Mouse (Mus musculus) retina, embryonic 14.5 days (tissue): Measurements from ENCODE around the gene Slc29a4.

ENCODE experiments used
- DNase-seq: peaks from one replicate; pipeline ENCODE4 v3.0.0-alpha.2; 2015; ENCODE audit warnings: low spot score

Slc29a4 gene

DNA sequence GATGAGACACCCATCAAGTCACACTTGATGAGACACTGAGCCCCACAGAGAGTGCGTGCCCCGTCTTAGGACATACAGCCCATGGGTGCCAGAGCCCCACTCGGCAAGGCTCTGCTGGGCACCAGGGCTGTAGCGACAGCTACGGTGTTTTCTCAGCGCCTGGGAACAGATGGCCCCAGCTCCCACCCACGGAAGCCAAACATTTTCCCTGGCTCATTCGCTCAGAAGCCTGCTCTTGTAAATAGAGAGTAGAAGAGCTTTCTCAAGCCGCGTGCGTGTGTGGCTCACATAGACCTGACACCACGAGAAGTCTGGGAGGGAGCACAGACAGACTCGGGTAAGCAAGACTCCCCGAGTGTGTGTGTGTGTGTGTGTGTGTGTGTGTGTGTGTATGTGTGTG is at the start of gene Slc29a4:
Gene Slc29a4 (plus strand): TSS at position 265 of the 400 bp plus-strand sequence.
- DNase-seq = no peak

DNA sequence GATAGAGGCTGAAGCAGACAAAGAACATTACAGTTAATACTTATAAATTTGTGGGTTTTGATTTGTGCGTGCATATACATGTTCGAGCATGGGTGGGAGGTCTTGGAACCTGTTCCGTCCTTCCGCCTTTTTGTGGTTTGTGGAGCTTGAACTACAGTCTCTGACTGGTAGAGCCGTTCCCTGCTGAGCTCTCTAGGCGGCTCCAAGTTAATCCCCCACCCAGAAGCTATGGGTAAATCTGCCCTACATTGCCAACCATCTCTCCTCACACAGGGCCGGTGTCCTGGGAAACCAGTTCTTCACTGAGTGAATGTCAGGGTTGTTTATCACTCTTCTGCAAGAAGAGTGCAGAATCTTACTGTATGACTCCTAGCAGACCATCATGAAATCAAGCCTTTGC is 44.1 kb upstream of the Slc29a4 start:
- DNase-seq = no peak

DNA sequence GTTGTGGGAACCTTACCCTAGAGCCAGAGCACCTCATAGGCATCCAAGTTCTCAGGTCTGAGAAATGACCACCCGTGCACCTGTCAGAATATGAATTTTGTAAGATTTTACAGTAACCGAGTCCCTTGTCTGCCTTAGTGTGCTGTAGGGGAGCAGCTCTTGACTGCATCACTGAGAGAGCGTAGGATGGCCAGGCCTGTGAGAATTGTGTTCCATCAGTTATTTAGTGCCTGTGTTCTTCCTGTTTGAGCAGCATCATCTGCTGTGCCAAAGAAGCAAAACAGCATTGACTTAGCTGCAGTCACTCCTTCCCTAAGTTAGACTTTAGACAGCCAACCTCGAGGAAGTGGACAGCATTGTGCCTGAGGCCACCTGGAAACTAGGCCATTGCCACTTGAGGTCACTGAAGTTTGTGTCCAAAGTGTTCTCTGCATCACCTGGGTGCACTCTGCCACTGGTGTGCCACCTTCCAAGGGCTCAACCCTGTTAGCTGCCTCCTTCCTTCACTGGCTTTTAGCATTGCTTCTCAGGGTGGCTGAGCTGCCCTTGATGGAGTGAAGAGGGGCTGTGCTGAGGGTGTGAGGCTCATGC is 42.8 kb upstream of the Slc29a4 start:
- no peak for DNase-seq

DNA sequence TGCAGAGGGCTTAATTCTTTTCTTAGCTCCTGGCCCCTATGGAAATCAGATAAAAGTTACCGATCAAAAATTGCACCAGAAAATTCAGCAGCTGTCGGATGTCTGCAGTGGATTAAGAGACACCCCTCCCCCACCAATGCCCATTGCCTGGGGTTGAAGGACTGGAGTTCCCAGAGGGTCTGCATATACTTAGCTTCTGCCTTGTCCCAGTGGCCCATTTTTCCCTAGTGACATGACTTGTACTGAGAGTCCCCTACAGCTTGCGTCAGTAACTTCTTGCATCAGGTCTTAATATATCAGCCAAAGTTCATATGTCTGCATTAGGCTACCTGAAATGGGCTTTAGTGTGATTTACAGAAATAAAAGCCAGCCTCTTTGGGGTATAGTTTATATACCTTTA is 41.9 kb upstream of the Slc29a4 start:
- peak; percentile 38 for DNase-seq

DNA sequence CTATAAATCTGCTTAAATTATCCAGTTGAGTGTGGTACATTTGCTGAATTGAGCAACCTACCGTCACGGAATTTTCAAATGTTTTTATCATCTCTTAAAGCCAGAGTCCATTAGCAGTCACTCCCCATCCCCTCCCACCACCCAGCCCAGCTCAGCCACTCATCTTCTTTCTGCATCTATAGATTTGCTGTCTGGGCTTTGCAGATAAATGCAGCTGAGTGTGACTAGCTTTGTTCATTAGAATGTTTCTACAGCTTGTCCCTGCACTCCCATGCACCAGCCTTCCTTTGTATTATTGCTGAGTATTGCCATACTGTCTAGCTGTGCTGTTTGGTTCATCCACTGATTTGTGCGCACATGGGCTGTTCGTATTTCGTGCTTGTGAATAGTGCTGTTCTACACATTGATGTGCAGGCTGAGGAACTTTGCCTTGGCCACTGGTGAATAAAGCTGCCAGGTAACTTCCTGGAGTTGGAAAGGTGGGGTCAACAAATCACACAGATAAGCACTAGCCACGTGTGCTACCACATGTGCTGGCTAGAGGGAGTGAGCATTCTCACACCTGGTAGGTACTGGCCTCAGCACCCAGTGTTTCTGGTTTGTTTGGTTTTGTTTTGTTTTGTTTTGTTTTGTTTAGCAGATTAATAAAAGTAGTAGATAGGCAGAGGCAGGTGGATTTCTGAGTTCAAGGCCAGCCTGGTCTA is 41.4 kb upstream of the Slc29a4 start:
- DNase-seq = no peak

DNA sequence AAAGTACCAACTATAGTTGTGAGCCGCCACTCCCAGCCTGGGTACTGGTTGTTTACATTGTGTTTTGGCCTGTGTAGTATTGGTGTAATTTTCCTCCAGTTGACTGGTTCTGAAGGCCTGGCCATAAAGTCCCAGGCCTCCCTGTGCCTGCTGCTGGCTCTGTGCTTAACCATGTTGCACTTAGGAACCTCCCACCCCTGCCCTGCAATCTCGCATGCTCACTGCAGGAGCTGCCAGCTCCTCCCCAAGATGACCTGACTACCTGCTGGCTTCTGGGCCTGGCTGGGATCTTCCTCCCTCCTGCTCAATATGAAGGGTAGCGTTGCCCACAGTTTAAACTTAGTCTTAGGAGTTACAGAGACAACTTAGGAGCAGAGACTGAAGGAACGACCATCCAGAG is 40.0 kb upstream of the Slc29a4 start:
- DNase-seq = no peak

DNA sequence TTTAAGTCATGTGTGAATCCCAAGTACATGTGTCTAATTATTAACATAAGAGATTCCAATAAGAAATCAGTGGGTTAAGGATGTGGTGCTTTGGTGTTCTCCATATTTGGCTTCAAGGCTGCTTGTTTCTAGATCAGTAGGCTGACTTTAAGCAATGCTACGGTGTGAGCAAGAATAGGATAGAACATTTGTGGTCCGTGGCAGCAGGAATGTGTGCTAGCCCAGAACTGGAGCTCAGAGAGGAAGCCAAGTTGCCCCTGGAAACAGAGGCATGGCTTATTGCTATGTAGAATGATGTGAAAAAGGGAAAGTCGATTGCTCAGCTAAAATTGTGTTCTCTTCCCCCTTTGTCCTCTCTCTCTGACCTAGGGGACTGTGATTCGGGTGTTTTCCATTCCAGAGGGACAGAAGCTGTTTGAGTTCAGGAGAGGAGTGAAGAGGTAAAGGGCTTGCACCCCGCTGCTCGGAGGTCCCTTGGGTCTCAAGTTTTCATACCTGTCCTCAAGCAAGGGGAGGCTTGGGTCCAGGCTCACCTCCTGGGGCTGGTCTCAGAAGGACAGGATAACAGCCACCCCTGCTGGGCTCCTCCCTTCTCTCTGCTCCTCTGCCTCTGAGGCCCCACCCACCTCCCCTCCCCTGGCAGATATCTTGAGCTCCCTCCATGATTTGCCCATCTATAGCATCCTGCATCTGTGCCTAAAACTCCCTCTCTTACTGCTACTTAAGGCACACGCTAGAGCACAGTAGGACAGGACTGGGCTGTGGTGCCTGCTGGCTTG is 31.5 kb upstream of the Slc29a4 start:
- DNase-seq = no peak

DNA sequence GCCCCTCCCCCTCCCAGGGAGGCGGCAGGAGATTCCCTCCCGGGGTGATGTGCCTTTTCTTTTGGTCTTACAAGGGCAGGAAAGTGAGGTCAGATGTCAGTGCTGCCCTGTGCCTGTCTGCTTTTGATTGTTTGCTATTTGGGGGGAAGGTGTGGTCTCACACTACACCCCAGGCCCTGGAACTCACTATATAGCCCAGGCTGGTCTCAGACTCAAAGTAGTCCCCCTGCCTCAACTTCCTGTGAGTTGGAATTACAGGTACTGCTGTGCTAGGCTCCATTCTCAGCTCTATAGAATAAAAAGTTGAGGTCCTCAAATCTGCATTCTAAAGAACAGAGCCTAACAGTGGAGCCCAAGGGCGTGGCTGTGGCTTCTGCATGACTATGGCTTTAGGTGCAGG is 24.4 kb upstream of the Slc29a4 start:
- DNase-seq = no peak

DNA sequence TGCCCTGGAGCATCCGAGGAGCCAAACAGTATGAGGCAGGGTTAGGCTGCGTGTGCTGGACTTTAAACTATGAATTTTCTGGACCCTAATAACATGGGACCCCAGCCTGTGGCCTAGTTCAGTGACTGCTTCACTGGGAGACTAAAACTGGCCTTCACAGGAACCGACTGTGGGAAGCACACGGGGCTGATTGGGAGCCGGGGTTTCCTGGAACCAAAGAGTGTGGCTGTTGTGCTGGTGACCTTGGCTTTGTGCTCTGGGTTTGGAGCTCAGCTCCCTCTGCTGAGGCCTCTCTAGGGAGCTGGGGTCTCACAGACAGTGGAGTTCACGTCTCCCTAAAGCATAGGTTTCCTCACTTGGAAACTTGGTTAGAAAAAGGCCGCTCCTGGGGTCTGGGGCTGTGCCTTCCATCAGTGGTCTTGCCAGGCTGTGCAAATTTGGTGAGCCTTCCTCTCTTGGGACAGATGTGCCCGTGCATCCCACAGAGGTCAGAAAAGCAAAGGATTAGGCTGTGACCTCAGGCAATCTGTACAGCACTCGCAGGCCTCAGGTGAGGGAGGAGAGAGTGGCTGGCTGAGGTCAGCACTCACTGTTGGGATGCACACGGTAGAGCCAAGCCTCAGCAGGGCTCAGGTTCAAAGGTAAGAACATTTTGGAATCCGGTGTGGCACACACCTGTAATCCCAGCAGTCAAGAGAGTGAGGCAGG is 23.6 kb upstream of the Slc29a4 start:
- DNase-seq = no peak

DNA sequence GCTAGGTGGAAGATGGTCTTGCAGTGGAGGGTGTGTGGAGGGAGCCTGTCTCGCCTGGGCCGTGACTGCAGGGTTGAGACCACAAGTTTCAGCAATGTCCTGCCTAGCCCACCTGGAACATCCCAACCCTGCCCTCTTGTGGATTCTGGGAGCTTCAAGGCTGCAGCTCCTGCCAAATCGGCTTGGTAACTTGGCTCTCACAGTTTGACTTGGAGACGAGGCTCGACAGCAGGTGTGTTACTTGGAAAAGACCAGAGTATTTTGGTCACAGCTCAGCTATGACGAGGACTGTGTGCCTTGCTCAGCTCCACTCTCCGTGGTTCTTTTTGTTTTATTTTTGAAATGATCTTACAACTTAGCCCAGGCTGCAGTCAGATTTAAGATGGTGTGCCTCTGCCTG is 22.6 kb upstream of the Slc29a4 start:
- no peak for DNase-seq

DNA sequence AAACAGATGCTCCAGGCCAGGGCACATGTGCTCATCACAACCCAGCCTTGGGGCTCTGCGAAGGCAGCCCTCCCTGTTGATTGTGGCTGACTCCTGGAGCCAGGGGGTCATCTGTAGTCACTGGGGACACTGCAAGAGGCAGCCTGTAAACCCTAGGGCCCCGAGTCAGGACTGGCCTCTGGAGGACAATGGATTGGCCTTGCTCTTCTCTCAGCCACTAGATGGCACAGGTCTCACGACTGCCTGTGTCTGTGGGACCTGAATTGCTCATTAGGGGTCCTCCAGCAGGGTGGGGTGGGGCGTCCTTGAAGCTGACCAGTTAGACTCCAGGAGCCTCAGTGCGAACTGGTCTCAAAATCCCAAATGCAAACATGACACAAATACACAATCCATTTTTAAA is 19.2 kb upstream of the Slc29a4 start:
- peak; percentile 61 for DNase-seq

DNA sequence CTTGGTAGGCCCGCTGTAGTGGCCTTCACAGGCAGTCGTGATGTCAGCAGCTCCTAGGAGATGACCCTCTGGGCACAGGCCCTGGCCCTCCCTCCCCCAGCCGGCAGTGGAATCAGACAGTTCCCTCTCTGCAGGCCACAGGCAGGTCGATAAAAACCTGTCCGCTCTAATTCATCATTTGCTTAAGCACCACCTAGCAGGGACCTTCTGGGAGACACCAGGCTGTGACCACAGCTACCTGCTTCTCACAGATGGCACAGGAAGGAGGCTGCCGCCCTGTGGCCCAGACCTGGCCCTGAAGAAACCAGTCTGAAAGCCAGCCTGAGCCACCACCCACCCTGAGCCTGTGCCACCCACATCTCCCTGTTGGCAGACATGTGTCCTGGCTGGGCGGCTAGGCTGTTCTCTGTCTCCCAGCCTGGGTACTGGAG is 14.2 kb upstream of the Slc29a4 start:
- peak; percentile 67 for DNase-seq

DNA sequence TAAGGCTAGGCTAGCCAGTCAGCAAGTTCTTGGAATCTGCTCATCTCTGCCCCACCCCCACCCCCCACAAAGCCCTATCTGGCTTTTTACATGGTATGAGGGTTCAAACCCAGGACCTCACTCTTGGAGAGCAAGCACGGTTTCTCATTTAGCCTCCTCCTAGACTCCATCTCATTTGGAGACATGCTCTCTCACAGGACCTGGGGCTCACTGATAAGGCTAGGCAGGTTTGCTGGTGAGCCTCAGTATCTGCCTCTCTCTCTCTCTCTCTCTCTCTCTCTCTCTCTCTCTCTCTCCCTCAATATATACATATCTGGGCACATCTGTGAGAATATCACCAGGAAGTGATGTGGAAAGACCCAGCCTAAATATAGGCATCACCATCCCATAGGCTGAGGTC is 13.2 kb upstream of the Slc29a4 start:
- DNase-seq = no peak

DNA sequence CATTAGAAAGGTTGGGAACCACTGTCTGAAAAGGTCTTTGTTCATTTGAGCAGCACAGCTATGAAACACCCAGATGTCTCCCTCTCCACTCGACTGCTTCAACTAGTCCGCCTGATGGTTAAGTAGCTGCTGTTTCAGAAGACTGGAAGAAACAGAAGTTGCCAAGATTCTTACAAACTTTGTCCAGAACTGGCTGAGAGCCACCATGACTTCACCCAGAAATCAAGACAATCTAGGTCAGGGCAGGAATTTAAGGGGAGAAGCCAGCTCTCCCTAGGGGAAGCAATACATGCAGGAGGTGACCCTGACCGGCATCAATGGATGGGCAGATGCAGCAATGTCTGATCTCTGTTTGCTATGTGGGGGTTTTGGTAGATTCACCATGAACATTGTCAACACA is 10.4 kb upstream of the Slc29a4 start:
- no peak for DNase-seq

DNA sequence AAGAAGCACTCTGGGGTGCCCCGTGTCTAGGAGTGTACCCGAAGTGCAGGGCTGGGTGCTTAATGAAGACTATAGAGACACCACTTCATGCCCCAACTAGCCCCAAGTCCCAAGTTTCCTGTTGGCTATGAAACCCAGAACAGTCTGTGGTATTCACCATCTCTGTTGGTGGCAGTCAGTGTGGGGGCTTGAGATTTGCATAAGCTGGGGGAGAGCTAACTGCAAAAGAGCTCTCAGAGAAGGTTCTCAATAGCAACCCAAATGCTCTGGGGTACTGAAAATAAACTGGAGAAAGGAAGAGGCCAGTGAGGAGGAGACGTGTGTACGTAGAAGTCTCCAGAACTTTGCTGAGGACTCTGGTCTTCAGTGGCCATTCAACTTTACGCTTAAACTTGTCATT is 9.8 kb upstream of the Slc29a4 start:
- DNase-seq = no peak

DNA sequence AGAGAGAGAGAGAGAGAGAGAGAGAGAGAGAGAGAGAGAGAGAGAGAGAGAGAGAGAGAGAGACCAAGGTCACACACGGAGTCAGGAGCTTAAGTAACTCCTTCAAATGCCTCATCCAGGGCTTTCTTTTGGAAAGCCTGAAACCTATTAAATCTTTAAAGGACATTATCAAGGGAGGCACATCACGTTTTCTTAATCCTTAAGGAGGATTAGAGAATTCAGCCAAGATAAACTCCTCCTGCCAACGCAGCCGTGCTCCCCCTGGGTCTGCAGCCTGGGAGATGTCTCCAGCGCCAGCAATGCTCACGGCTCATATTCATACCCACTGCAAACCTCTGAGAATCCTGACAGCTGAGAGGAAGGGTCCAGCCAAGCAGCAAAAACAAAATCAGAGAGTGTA is 3.4 kb upstream of the Slc29a4 start:
- DNase-seq = peak; percentile 32

DNA sequence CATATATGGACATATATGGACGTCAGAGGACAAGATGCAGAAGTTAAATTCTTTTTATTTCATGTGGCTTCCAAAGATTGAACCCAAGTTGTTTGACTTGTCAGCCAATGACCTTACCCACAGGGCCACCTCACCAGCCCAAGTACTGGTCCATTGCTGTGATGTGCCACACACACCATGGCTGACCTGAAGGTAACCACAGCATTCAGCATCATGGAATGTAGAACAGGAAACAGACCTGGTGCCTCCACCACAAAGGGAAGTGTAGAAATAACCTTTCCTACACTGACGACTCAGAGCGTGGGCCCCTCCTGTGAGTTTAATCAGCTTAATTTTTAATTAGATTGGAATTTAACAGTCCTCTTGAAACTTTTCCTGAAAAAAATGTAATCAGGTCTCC is 2.0 kb upstream of the Slc29a4 start:
- DNase-seq = no peak

DNA sequence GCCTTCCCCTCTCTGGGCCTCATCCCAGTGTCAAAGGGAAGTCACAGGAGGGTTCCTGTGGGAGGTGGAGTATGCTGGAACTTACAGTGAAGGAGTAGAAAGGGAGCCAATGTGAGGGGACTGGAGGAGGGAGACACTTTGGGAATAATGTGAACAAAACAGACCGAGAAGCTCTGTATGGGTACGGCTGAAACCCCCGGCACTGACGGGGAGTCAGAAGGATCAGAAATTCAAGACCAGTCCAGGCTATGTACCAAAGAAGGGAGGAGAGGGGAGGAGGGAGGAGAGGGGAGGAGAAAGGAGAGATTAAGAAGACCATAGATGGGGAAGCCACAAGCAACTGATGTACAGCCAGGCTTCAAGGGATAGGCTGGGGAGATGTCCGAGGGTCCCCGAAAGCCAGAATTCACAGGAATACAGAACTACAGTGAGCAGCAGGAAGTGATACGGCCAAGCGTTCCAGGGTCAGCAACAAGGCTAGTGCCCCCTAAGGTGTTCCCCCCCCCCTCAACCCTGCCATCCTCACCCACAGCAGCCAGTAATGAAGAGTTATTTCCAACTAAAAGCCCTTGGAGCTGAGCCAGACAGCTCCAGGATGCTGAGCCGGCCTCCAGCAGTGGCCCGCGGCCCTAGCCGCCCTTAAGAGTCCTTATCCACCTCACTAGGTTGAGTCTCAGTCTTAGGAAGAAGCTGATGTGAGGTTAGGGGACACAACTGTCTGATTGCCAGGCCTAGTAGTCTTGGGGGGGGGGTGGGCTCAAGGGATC is 842 bp downstream of the Slc29a4 start:
- no peak for DNase-seq

DNA sequence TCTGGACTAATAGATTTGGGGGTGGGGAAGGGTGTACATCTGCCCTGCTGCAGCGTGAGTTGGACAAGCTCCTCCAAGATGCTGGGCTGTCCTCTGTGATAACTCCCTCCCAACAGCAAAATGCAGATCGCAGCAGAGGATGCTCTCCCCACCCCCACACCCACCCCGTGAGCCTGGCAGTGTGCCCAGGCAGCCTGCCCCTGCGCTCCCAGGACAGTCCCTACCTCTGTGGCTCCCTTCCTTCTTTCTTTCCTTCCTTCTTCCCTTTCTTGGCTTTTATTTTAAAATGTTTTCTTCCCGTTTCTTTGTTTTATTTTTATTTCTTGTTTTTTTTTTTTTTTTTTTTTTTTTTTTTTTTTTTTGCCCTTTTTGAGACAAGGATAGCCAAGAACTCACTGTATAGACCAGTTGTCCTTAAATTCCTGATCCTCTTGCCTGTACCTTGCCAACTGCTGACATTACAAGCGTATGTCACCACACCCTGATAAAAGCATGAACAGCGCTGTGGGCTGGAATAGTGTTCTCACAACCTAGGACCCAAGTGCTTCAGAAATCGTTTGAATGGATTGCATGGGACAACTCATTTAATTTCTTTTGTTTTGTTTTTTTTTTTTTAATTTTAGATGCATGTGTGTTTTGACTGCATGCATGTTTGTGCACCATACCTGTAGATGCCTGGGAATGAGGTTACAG is 1.6 kb downstream of the Slc29a4 start:
- DNase-seq = no peak

DNA sequence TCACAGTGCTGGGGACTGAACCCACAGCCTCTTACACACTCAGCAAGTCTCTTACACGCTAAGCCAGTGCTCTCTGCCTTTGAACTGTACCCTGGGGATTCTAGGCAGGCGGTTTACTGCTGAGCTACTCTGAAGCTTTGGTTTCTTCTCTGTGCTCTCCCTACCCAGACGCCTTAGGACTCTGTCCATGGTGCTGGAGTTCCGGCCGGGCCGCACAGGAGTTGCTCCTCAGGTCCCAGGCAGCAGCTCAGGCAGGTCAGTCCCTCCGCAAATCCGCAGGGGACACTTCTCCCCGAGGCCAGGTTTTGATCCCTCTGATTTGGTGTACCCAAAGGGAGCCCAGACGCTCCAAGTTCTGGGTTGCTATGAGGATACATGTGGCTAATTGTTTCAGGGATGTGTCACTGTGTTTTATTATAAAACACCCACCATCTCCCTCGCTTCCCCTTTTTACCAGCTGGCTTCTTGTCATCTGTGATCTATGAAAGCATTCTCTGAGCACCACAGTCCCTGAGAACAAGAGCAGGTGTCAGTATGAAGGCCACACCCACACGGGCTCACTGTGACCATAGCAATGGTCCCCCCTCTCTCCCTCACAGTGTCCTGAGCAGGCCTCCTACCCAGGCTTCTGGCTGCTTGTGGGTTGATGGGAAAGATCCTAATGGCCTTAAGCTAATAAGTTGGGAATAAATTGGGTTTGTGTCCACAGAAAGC is 2.5 kb downstream of the Slc29a4 start:
- peak; percentile 67 for DNase-seq

DNA sequence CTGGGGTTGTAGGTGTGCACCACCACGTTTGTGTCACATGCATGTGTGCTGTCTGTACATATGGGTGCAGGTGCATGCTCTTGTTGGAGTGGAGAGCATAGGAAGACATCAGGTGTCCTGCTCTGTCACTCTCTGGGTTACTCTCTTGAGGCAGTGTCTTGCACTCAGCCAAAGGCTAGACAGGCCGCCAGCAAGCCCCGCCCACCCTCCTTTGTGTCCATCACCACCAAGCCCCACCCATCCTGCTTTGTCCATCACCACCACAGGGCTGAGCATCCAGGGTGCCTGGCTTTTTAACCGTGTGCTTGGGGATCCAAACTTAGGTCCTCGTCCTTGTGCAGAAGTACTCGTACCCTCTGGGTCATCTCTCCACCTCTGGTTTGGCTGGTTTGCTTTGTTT is 3.9 kb downstream of the Slc29a4 start:
- DNase-seq = peak; percentile 48
